Mouse (Mus musculus): Measurements from ENCODE around the gene Srd5a1.

DNA sequence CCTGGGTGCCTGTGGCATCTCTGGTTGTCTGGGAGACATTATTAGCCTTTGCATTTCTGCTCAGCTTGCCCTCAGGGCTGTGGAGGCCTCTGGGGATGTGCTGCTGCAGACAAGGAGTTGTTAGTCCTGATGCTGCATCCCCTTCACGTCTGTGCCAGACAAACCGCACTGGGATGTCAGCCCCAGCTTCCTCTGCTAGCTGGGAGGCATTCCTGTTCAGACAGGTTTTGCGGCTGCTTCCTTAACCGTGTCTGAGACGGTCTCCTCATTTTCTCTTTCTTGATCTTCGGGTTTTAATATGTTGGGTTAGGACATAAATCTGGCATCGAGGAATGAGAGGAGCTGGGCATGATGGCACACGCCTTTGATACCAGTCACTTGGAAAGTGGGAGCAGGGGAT, 19.0 kb downstream of the Srd5a1 start:
- TF ChIP-seq GATA1 (IDR thresholded peaks at IDR 0.05; ENCODE audit: borderline replicate concordance, low read length) (no peak), FLI1 (IDR thresholded peaks at IDR 0.05; ENCODE audit: low read length) (no peak)

Data from megakaryocyte, embryonic 14.5 days (primary cell).